Mouse (Mus musculus) cerebellum, adult 2 months (tissue): ENCODE measurements around the gene Phactr3.

Source experiments
- CTCF ChIP-seq: fragments of 200-500 bp; IDR thresholded peaks from 2 replicates; pipeline ENCODE4 v1.5.1; 2011; ENCODE audit warnings: low read depth, mild to moderate bottlenecking, control low read depth, low read length, moderate library complexity, borderline replicate concordance; ENCODE audit not compliant: insufficient read depth
- POLR2A ChIP-seq: fragments of 200-500 bp; IDR thresholded peaks from 2 replicates; pipeline ENCODE4 v1.6.1; 2011; ENCODE audit warnings: low read length, control low read depth, borderline replicate concordance; ENCODE audit not compliant: insufficient read depth

- TF ChIP-seq CTCF: no peak
- TF ChIP-seq POLR2A: no peak
Observed at GRCm38 (mm10) chr2:178121946-178122665, 3.3 kb downstream of the Phactr3 start.
